In the genomic region with DNA sequence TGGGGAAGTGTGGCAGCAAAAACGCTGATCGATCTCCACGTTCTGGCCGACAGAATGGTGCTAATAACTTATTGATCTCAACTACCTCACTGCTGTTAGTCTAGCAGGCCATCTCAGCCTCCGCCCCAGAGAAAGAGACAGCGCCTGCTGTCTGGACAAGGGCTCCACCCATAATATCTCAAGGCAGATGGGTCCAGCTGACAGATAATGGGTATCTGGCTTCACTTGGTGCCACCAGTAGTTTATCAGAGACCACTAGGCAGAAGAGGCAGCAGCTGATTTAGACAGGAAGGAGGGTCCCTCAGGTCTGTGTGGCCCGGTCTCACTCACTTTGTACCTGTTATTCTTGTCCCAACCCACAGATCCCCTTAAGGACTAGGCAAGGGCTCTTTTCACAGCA, we compare ENCODE assay signal across 13 mouse cellular contexts. TPM values are rescaled to one million over a fixed set of nuclear protein-coding genes. Genes with fewer than 3 reads are reported as not detected.
A peak's percentile ranks its signal among the peaks of the same experiment; 100 is the strongest.
DNase-seq lines count a peak whose midpoint lies in the region; ATAC-seq and TF ChIP-seq lines count a peak whose summit lies in the region.
"Had no signal": no experiment of that assay in that cellular context is flagged by ENCODE, and none has a peak within 500 bp of the region (broad histone marks: within the 10 kb centered on the region; RNA-seq: fewer than 3 reads in every experiment).

No protein-coding gene starts in this region.

- no peak for ATAC-seq in midbrain, postnatal 0 days (ENCODE audit: low FRiP score)
- no peak for ATAC-seq in midbrain, embryonic 12.5 days (ENCODE audit: low FRiP score, low read depth)

- peaks cover 46% of the 10 kb centered on the region for H3K27me3 ChIP-seq in midbrain, embryonic 10.5 days (ENCODE audit: low read depth, poor library complexity, severe bottlenecking)
- H3K27me3 ChIP-seq in midbrain, postnatal 0 days (ENCODE audit: insufficient read depth, low read length), result no peaks in the 10 kb centered on the region
- H3K27me3 ChIP-seq in midbrain, embryonic 12.5 days, result peaks cover 30% of the 10 kb centered on the region

- peak; percentile 14 for DNase-seq in embryo, embryonic 11 days
- DNase-seq in embryo, embryonic 10 days (ENCODE audit: low spot score), result no peak
- DNase-seq in midbrain, embryonic 10.5 days (ENCODE audit: low spot score), result no peak
- DNase-seq in midbrain, postnatal 0 days (ENCODE audit: low spot score), result no peak
- peak; percentile 24 for DNase-seq in induced T-regulatory cell, adult 2 months (ENCODE audit: low read depth)
- DNase-seq in cerebellum, adult 8-10 months, result no peak
- no peak for DNase-seq in layer of hippocampus, adult 9-10 months (ENCODE audit: low spot score)
- DNase-seq: adrenal gland, postnatal 14 days; cerebellum, postnatal 14 days; heart, adult 11 months; kidney, adult 11 months had no signal

- H3K27ac ChIP-seq in midbrain, embryonic 10.5 days (replicated peaks), result 0 out of 2 replicates have a peak overlapping the region, but pooled peaks have one; percentile 25
- H3K27ac ChIP-seq in midbrain, postnatal 0 days (ENCODE audit: low read depth, low read length), result no peak overlapping the region
- peak overlapping the region; percentile 66 for H3K27ac ChIP-seq in midbrain, embryonic 12.5 days (replicated peaks)
- H3K27ac ChIP-seq: limb, embryonic 13.5 days had no signal

- WGBS in midbrain, embryonic 10.5 days, result 39% methylated on average over 7 of the region's 7 CpGs
- WGBS in midbrain, postnatal 0 days, result 43% methylated on average over 7 of the region's 7 CpGs
- WGBS in midbrain, embryonic 12.5 days, result 42% methylated on average over 7 of the region's 7 CpGs

- peaks cover 21% of the 10 kb centered on the region for H3K36me3 ChIP-seq in midbrain, embryonic 10.5 days
- H3K36me3 ChIP-seq in midbrain, postnatal 0 days (ENCODE audit: insufficient read depth, low read length), result peaks cover 12% of the 10 kb centered on the region; the same call in 1 of the 2 replicates
- H3K36me3 ChIP-seq in midbrain, embryonic 12.5 days, result peaks cover 16% of the 10 kb centered on the region

- H3K4me3 ChIP-seq in midbrain, embryonic 10.5 days, result no peak overlapping the region
- no peak overlapping the region for H3K4me3 ChIP-seq in midbrain, postnatal 0 days (ENCODE audit: low read depth, low read length)
- no peak overlapping the region for H3K4me3 ChIP-seq in midbrain, embryonic 12.5 days
- H3K4me3 ChIP-seq: limb, embryonic 13.5 days had no signal

- no peak overlapping the region for H3K9ac ChIP-seq in midbrain, postnatal 0 days (replicated peaks; ENCODE audit: low read length, poor library complexity, severe bottlenecking)
- H3K9ac ChIP-seq in midbrain, embryonic 12.5 days (replicated peaks), result no peak overlapping the region
- H3K9ac ChIP-seq: limb, embryonic 13.5 days had no signal

- H3K4me1 ChIP-seq in midbrain, embryonic 10.5 days, result peaks cover 27% of the 10 kb centered on the region
- H3K4me1 ChIP-seq in midbrain, postnatal 0 days (ENCODE audit: insufficient read depth, low read length), result peaks cover 6% of the 10 kb centered on the region; the same call in 1 of the 2 replicates
- peaks cover 14% of the 10 kb centered on the region; the same call in 1 of the 2 replicates for H3K4me1 ChIP-seq in midbrain, embryonic 12.5 days

- TF ChIP-seq CTCF in midbrain, postnatal 0 days (IDR thresholded peaks at IDR 0.05), result no peak

- no peaks in the 10 kb centered on the region for H3K9me3 ChIP-seq in midbrain, embryonic 10.5 days (replicated peaks)
- H3K9me3 ChIP-seq in midbrain, postnatal 0 days (ENCODE audit: low read length), result no peaks in the 10 kb centered on the region
- no peaks in the 10 kb centered on the region for H3K9me3 ChIP-seq in midbrain, embryonic 12.5 days
- H3K9me3 ChIP-seq: limb, embryonic 13.5 days had no signal

- H3K4me2 ChIP-seq in midbrain, postnatal 0 days (ENCODE audit: low read depth, low read length, poor library complexity, severe bottlenecking), result no peak overlapping the region
- H3K4me2 ChIP-seq in midbrain, embryonic 12.5 days (replicated peaks), result no peak overlapping the region
- H3K4me2 ChIP-seq: limb, embryonic 13.5 days had no signal

RNA-seq across cellular contexts. Expression of a gene that starts 2.4 kb away (rescaled TPM):
- polyA plus RNA-seq in midbrain, embryonic 10.5 days (2016; fragmentation: Nextera tagmentation; extraction: Ambion mirVana), result 2.2 and 2.8 TPM in 2 replicates
- total RNA-seq in midbrain, postnatal 0 days (2014; rRNA removed), result 8.9 and 9.1 TPM in 2 replicates
- polyA plus RNA-seq in midbrain, postnatal 0 days (2015; fragmentation: Nextera tagmentation; extraction: Ambion mirVana), result 3.2 and 3.5 TPM in 2 replicates
- 5.2 and 5.6 TPM in 2 replicates for polyA plus RNA-seq in midbrain, embryonic 12.5 days (2016; fragmentation: Nextera tagmentation; extraction: Ambion mirVana)

RNA-seq across cellular contexts. Expression of a gene that starts 17.2 kb away (rescaled TPM):
- 96.8 and 109 TPM in 2 replicates for polyA plus RNA-seq in midbrain, embryonic 10.5 days (2016; fragmentation: Nextera tagmentation; extraction: Ambion mirVana)
- total RNA-seq in midbrain, postnatal 0 days (2014; rRNA removed), result 75.7 and 81.3 TPM in 2 replicates
- 42.6 and 47.1 TPM in 2 replicates for polyA plus RNA-seq in midbrain, postnatal 0 days (2015; fragmentation: Nextera tagmentation; extraction: Ambion mirVana)
- polyA plus RNA-seq in midbrain, embryonic 12.5 days (2016; fragmentation: Nextera tagmentation; extraction: Ambion mirVana), result 85.2 and 93.7 TPM in 2 replicates

RNA-seq across cellular contexts. Expression of a gene that starts 18.4 kb away (rescaled TPM):
- polyA plus RNA-seq in midbrain, embryonic 10.5 days (2016; fragmentation: Nextera tagmentation; extraction: Ambion mirVana), result 23.2 and 24.4 TPM in 2 replicates
- total RNA-seq in midbrain, postnatal 0 days (2014; rRNA removed), result 46.6 and 46.7 TPM in 2 replicates
- polyA plus RNA-seq in midbrain, postnatal 0 days (2015; fragmentation: Nextera tagmentation; extraction: Ambion mirVana), result 18.7 and 19.3 TPM in 2 replicates
- polyA plus RNA-seq in midbrain, embryonic 12.5 days (2016; fragmentation: Nextera tagmentation; extraction: Ambion mirVana), result 29.7 and 31.9 TPM in 2 replicates

RNA-seq across cellular contexts. Expression of a gene that starts 37.4 kb away (rescaled TPM):
- polyA plus RNA-seq in midbrain, embryonic 10.5 days (2016; fragmentation: Nextera tagmentation; extraction: Ambion mirVana), result 1.1 and 1.3 TPM in 2 replicates
- total RNA-seq in midbrain, postnatal 0 days (2014; rRNA removed), result 1.9 and 2.0 TPM in 2 replicates
- 1.4 and 1.7 TPM in 2 replicates for polyA plus RNA-seq in midbrain, postnatal 0 days (2015; fragmentation: Nextera tagmentation; extraction: Ambion mirVana)
- polyA plus RNA-seq in midbrain, embryonic 12.5 days (2016; fragmentation: Nextera tagmentation; extraction: Ambion mirVana), result 2.0 and 2.1 TPM in 2 replicates

RNA-seq across cellular contexts. Expression of a gene that starts 49.9 kb away (rescaled TPM):
- 5.1 and 6.5 TPM in 2 replicates for polyA plus RNA-seq in midbrain, embryonic 10.5 days (2016; fragmentation: Nextera tagmentation; extraction: Ambion mirVana)
- 7.5 and 8.2 TPM in 2 replicates for total RNA-seq in midbrain, postnatal 0 days (2014; rRNA removed)
- 3.5 and 3.7 TPM in 2 replicates for polyA plus RNA-seq in midbrain, postnatal 0 days (2015; fragmentation: Nextera tagmentation; extraction: Ambion mirVana)
- polyA plus RNA-seq in midbrain, embryonic 12.5 days (2016; fragmentation: Nextera tagmentation; extraction: Ambion mirVana), result 7.6 and 8.1 TPM in 2 replicates

Comparison
In these comparisons a context has a peak if more than half of its experiments do, and no peak if none do; other contexts are left out.
1. DNase-seq: peak in embryo, embryonic 11 days (single experiment) and induced T-regulatory cell, adult 2 months (single experiment); none in embryo, embryonic 10 days (single experiment), midbrain, embryonic 10.5 days (single experiment), midbrain, postnatal 0 days (single experiment), cerebellum, adult 8-10 months (single experiment) and layer of hippocampus, adult 9-10 months (single experiment).